Mouse (Mus musculus) liver, embryonic 15.5 days (tissue): ENCODE data around the gene Ryr1. TPM values are rescaled to one million over a fixed set of nuclear protein-coding genes. Genes with fewer than 3 reads are reported as not detected.

Source experiments
- ATAC-seq: fragments of 200-750 bp; cut with Nextera tagmentation; 2 replicates; pipeline ENCODE4 v1.8.0; 2017; ENCODE audit warnings: moderate number of reproducible peaks, mild to moderate bottlenecking, moderate library complexity; ENCODE audit not compliant: insufficient read depth
- H3K27ac ChIP-seq: fragments of 300-500 bp; sonication (generic); replicated peaks from 2 replicates; pipeline ENCODE4 v1.5.1; 2015; ENCODE audit warnings: mild to moderate bottlenecking, inconsistent platforms
- H3K27me3 ChIP-seq: fragments of 300-500 bp; sonication (generic); 2 replicates; pipeline ENCODE4 v1.6.1; 2015; ENCODE audit warnings: mild to moderate bottlenecking, inconsistent platforms
- H3K36me3 ChIP-seq: fragments of 300-500 bp; sonication (generic); replicated peaks from 2 replicates; pipeline ENCODE4 v1.6.1; 2015; ENCODE audit warnings: moderate library complexity, mild to moderate bottlenecking, inconsistent platforms
- H3K4me1 ChIP-seq: fragments of 300-500 bp; sonication (generic); replicated peaks from 2 replicates; pipeline ENCODE4 v1.6.1; 2015; ENCODE audit warnings: inconsistent platforms
- H3K4me2 ChIP-seq: fragments of 300-500 bp; sonication (generic); 2 replicates; pipeline ENCODE4 v1.6.1; 2015; ENCODE audit warnings: moderate library complexity, mild to moderate bottlenecking, inconsistent platforms
- H3K4me3 ChIP-seq: fragments of 300-500 bp; sonication (generic); replicated peaks from 2 replicates; pipeline ENCODE4 v1.5.1; 2015; ENCODE audit warnings: mild to moderate bottlenecking, inconsistent platforms
- H3K9ac ChIP-seq: fragments of 300-500 bp; sonication (generic); 2 replicates; pipeline ENCODE4 v1.6.1; 2015; ENCODE audit warnings: moderate library complexity, mild to moderate bottlenecking, inconsistent platforms
- H3K9me3 ChIP-seq: fragments of 300-500 bp; sonication (generic); replicated peaks from 2 replicates; pipeline ENCODE4 v1.6.1; 2016; ENCODE audit warnings: inconsistent platforms
- WGBS: fragments of 180-500 bp; shearing (Covaris S2); methylation state at CpG from one replicate; pipeline ENCODE4 v1.1.7; 2015; ENCODE audit warnings: mixed read lengths; ENCODE audit not compliant: insufficient replicate concordance; 5-methylcytosine and 5-hydroxymethylcytosine counted together
- polyA plus RNA-seq: library from polyadenylated mRNA; unstranded; fragments of >200 nt; fragmentation: Nextera tagmentation; extraction: Ambion mirVana; gene quantifications from 2 replicates; pipeline ENCODE4 v1.2.1, GENCODE M21; 2015

The Ryr1 gene
- 0.36 and 0.37 TPM in 2 replicates for polyA plus RNA-seq

- no peaks in the 10 kb centered on the region for H3K36me3 ChIP-seq
- H3K4me3 ChIP-seq: peak within 1 kb of the TSS; percentile 33
- peak; percentile 54; the same call in 1 of the 2 replicates for ATAC-seq
- H3K4me2 ChIP-seq: peak within 1 kb of the TSS; percentile 66
- H3K27ac ChIP-seq: no peak within 1 kb of the TSS
- H3K9me3 ChIP-seq: no peaks in the 10 kb centered on the region
- H3K9ac ChIP-seq: no peak within 1 kb of the TSS; the same call in 1 of the 2 replicates
- H3K27me3 ChIP-seq: peaks cover 10% of the 10 kb centered on the region
- WGBS: 0% methylated on average over 16 of the region's 16 CpGs
- H3K4me1 ChIP-seq: peaks cover 26% of the 10 kb centered on the region
Observed at GRCm38 (mm10) chr7:29124970-29125369, at the start of gene Ryr1. Gene Ryr1, minus strand, starts transcription at chr7:29125179.

GRCm38 (mm10) chr7:29172390-29173016 is 47.5 kb upstream of the Ryr1 start:
- Histone ChIP-seq H3K36me3 (peaks cover 43% of the 10 kb centered on the region), H3K9ac (no peak overlapping the region), H3K27ac (no peak overlapping the region), H3K9me3 (no peaks in the 10 kb centered on the region), H3K4me3 (no peak overlapping the region), H3K4me2 (no peak overlapping the region), H3K27me3 (peaks cover 64% of the 10 kb centered on the region), H3K4me1 (peaks cover 36% of the 10 kb centered on the region)
- 52% methylated on average over 32 of the region's 32 CpGs for WGBS
- no peak for ATAC-seq

- Histone ChIP-seq H3K4me2 (peak overlapping the region; percentile 71), H3K27ac (no peak overlapping the region), H3K9me3 (no peaks in the 10 kb centered on the region), H3K27me3 (peaks cover 71% of the 10 kb centered on the region), H3K9ac (no peak overlapping the region), H3K36me3 (peaks cover 36% of the 10 kb centered on the region), H3K4me1 (peaks cover 36% of the 10 kb centered on the region), H3K4me3 (peak overlapping the region; percentile 54)
- ATAC-seq: no peak
- 7% methylated on average over 34 of the region's 34 CpGs for WGBS
Observed at GRCm38 (mm10) chr7:29171562-29172097, 46.7 kb upstream of the Ryr1 start.

- Histone ChIP-seq H3K4me1 (peaks cover 36% of the 10 kb centered on the region), H3K27me3 (peaks cover 75% of the 10 kb centered on the region), H3K4me3 (peak overlapping the region; percentile 54), H3K4me2 (peak overlapping the region; percentile 71), H3K9ac (no peak overlapping the region), H3K9me3 (no peaks in the 10 kb centered on the region), H3K36me3 (peaks cover 29% of the 10 kb centered on the region), H3K27ac (no peak overlapping the region)
- ATAC-seq: no peak
- WGBS: 2% methylated on average over 43 of the region's 43 CpGs
Observed at GRCm38 (mm10) chr7:29170755-29171561, 46.0 kb upstream of the Ryr1 start.

GRCm38 (mm10) chr7:29170066-29170754 is 45.2 kb upstream of the Ryr1 start, which contains the start of the genes Ggn and Spred3:
Gene Ggn, plus strand, starts transcription at chr7:29170210.
Gene Spred3, minus strand, starts transcription at chr7:29170411.
- Histone ChIP-seq H3K4me2 (peak within 1 kb of the TSS; percentile 71), H3K4me1 (peaks cover 36% of the 10 kb centered on the region), H3K27ac (no peak within 1 kb of the TSS), H3K9ac (no peak within 1 kb of the TSS; the same call in 1 of the 2 replicates), H3K4me3 (peak within 1 kb of the TSS; percentile 54), H3K27me3 (peaks cover 75% of the 10 kb centered on the region), H3K9me3 (no peaks in the 10 kb centered on the region), H3K36me3 (peaks cover 22% of the 10 kb centered on the region)
- whole genome bisulfite sequencing: under 1% methylated on average over 30 of the region's 30 CpGs
- peak; percentile 33 for ATAC-seq

- H3K4me1 ChIP-seq: peaks cover 36% of the 10 kb centered on the region
- H3K4me2 ChIP-seq: peak overlapping the region; percentile 71
- ATAC-seq: peak; percentile 47; the same call in 1 of the 2 replicates
- H3K27me3 ChIP-seq: peaks cover 75% of the 10 kb centered on the region
- no peak overlapping the region for H3K27ac ChIP-seq
- no peaks in the 10 kb centered on the region for H3K9me3 ChIP-seq
- H3K4me3 ChIP-seq: peak overlapping the region; percentile 54
- WGBS: under 1% methylated on average over 30 of the region's 39 CpGs
- peaks cover 14% of the 10 kb centered on the region for H3K36me3 ChIP-seq
- no peak overlapping the region for H3K9ac ChIP-seq
Observed at GRCm38 (mm10) chr7:29169231-29170065, 44.5 kb upstream of the Ryr1 start.

GRCm38 (mm10) chr7:29168791-29169230 is 43.8 kb upstream of the Ryr1 start:
- Histone ChIP-seq H3K4me1 (peaks cover 36% of the 10 kb centered on the region), H3K9ac (no peak overlapping the region), H3K9me3 (no peaks in the 10 kb centered on the region), H3K27me3 (peaks cover 74% of the 10 kb centered on the region), H3K36me3 (peaks cover 8% of the 10 kb centered on the region), H3K4me2 (peak overlapping the region; percentile 71), H3K27ac (no peak overlapping the region), H3K4me3 (peak overlapping the region; percentile 54)
- 3% methylated on average over 14 of the region's 14 CpGs for WGBS
- no peak for ATAC-seq

GRCm38 (mm10) chr7:29168121-29168695 is 43.2 kb upstream of the Ryr1 start:
- 18% methylated on average over 10 of the region's 10 CpGs for WGBS
- H3K36me3 ChIP-seq: peaks cover 1% of the 10 kb centered on the region; the same call in 1 of the 2 replicates
- H3K4me3 ChIP-seq: no peak overlapping the region
- peaks cover 68% of the 10 kb centered on the region for H3K27me3 ChIP-seq
- no peak overlapping the region for H3K27ac ChIP-seq
- peak overlapping the region; percentile 71; the same call in 1 of the 2 replicates for H3K4me2 ChIP-seq
- no peak overlapping the region for H3K9ac ChIP-seq
- H3K4me1 ChIP-seq: peaks cover 36% of the 10 kb centered on the region
- no peaks in the 10 kb centered on the region for H3K9me3 ChIP-seq
- no peak for ATAC-seq

GRCm38 (mm10) chr7:29167656-29168055 is 42.7 kb upstream of the Ryr1 start:
- H3K9ac ChIP-seq: no peak overlapping the region
- H3K9me3 ChIP-seq: no peaks in the 10 kb centered on the region
- no peak for ATAC-seq
- no peaks in the 10 kb centered on the region for H3K36me3 ChIP-seq
- peaks cover 42% of the 10 kb centered on the region for H3K4me1 ChIP-seq
- no peak overlapping the region for H3K27ac ChIP-seq
- H3K4me3 ChIP-seq: no peak overlapping the region
- H3K27me3 ChIP-seq: peaks cover 62% of the 10 kb centered on the region
- 47% methylated on average over 19 of the region's 19 CpGs for WGBS
- H3K4me2 ChIP-seq: no peak overlapping the region
